Mouse (Mus musculus) embryonic facial prominence, embryonic 14.5 days (tissue): ENCODE data around the gene Sorbs1. TPM values are rescaled to one million over a fixed set of nuclear protein-coding genes. Genes with fewer than 3 reads are reported as not detected.
A peak's percentile ranks its signal among the peaks of the same experiment; 100 is the strongest.

ENCODE experiments used
- ATAC-seq: fragments of 200-750 bp; cut with Nextera tagmentation; 2 replicates; pipeline ENCODE4 v1.8.0; 2017; ENCODE audit warnings: low read depth, moderate number of reproducible peaks, moderate TSS enrichment
- DNase-seq: peaks from one replicate; pipeline ENCODE4 v3.0.0-alpha.2; 2015; ENCODE audit warnings: low spot score
- H3K27ac ChIP-seq: fragments of 300-500 bp; sonication (generic); replicated peaks from 2 replicates; pipeline ENCODE4 v1.5.1; 2014; ENCODE audit warnings: low read depth, mild to moderate bottlenecking, low read length, moderate library complexity
- H3K27me3 ChIP-seq: fragments of 300-500 bp; sonication (generic); replicated peaks from 2 replicates; pipeline ENCODE4 v1.6.1; 2014; ENCODE audit warnings: low read length; ENCODE audit not compliant: control insufficient read depth, insufficient read depth
- H3K36me3 ChIP-seq: fragments of 300-500 bp; sonication (generic); 2 replicates; pipeline ENCODE4 v1.6.1; 2014; ENCODE audit warnings: low read length, mixed read lengths; ENCODE audit not compliant: control insufficient read depth, insufficient read depth
- H3K4me1 ChIP-seq: fragments of 300-500 bp; sonication (generic); 2 replicates; pipeline ENCODE4 v1.6.1; 2014; ENCODE audit warnings: antibody characterized with exemption, low read length; ENCODE audit not compliant: control insufficient read depth, insufficient read depth
- H3K4me2 ChIP-seq: fragments of 300-500 bp; sonication (generic); 2 replicates; pipeline ENCODE4 v1.6.1; 2014; ENCODE audit warnings: low read depth, mild to moderate bottlenecking, low read length, moderate library complexity, mixed read lengths
- H3K4me3 ChIP-seq: fragments of 300-500 bp; sonication (generic); 2 replicates; pipeline ENCODE4 v1.5.1; 2014; ENCODE audit warnings: low read depth, mild to moderate bottlenecking, low read length
- H3K9ac ChIP-seq: fragments of 300-500 bp; sonication (generic); 2 replicates; pipeline ENCODE4 v1.6.1; 2014; ENCODE audit warnings: low read depth, mild to moderate bottlenecking, low read length, moderate library complexity, mixed read lengths
- H3K9me3 ChIP-seq: fragments of 300-500 bp; sonication (generic); 2 replicates; pipeline ENCODE4 v1.6.1; 2016; ENCODE audit warnings: low read length; ENCODE audit not compliant: control insufficient read depth
- WGBS: fragments of 180-500 bp; shearing (Covaris S2); extraction: QIAGEN DNeasy Blood & Tissue Kit; methylation state at CpG from one replicate; pipeline ENCODE4 v1.1.7; 2014; 5-methylcytosine and 5-hydroxymethylcytosine counted together
- polyA plus RNA-seq: library from polyadenylated mRNA; unstranded; fragments of >200 nt; fragmentation: Nextera tagmentation; extraction: Ambion mirVana; gene quantifications from 2 replicates; pipeline ENCODE4 v1.2.1, GENCODE M21; 2014

Gene Sorbs1
- polyA plus RNA-seq, 1 experiment from 2014 or later: 54.1 TPM

GRCm38 (mm10) chr19:40290099-40290724 is 223.4 kb downstream of the Sorbs1 start:
- ATAC-seq (peak; percentile 33; the same call in 1 of the 2 replicates), DNase-seq (peak; percentile 63)
- Histone ChIP-seq H3K9ac (no peak overlapping the region), H3K27ac (no peak overlapping the region), H3K4me1 (no peaks in the 10 kb centered on the region), H3K27me3 (no peaks in the 10 kb centered on the region), H3K36me3 (no peaks in the 10 kb centered on the region), H3K4me3 (no peak overlapping the region), H3K4me2 (no peak overlapping the region), H3K9me3 (no peaks in the 10 kb centered on the region)
- WGBS: 65% methylated on average over 6 of the region's 6 CpGs

GRCm38 (mm10) chr19:40288415-40288814 is 225.2 kb downstream of the Sorbs1 start:
- Histone ChIP-seq H3K9me3 (no peaks in the 10 kb centered on the region), H3K9ac (no peak overlapping the region), H3K36me3 (no peaks in the 10 kb centered on the region), H3K27ac (no peak overlapping the region), H3K4me1 (no peaks in the 10 kb centered on the region), H3K4me2 (no peak overlapping the region), H3K4me3 (no peak overlapping the region), H3K27me3 (no peaks in the 10 kb centered on the region)
- WGBS: 83% methylated on average over 9 of the region's 9 CpGs
- DNase-seq (no peak), ATAC-seq (no peak)

GRCm38 (mm10) chr19:40284704-40285103 is 228.9 kb downstream of the Sorbs1 start:
- Histone ChIP-seq H3K4me2 (no peak overlapping the region), H3K36me3 (no peaks in the 10 kb centered on the region), H3K4me3 (no peak overlapping the region), H3K9me3 (peaks cover 8% of the 10 kb centered on the region; the same call in 1 of the 2 replicates), H3K4me1 (no peaks in the 10 kb centered on the region), H3K9ac (no peak overlapping the region), H3K27ac (no peak overlapping the region), H3K27me3 (no peaks in the 10 kb centered on the region)
- DNase-seq (no peak), ATAC-seq (no peak)
- 85% methylated on average over 2 of the region's 2 CpGs for WGBS

GRCm38 (mm10) chr19:40283415-40283814 is 230.2 kb downstream of the Sorbs1 start:
- whole genome bisulfite sequencing: 46% methylated on average over 2 of the region's 2 CpGs
- Histone ChIP-seq H3K27me3 (no peaks in the 10 kb centered on the region), H3K4me3 (no peak overlapping the region), H3K27ac (no peak overlapping the region), H3K4me1 (no peaks in the 10 kb centered on the region), H3K9ac (no peak overlapping the region), H3K4me2 (no peak overlapping the region), H3K36me3 (no peaks in the 10 kb centered on the region), H3K9me3 (peaks cover 8% of the 10 kb centered on the region; the same call in 1 of the 2 replicates)
- ATAC-seq (no peak), DNase-seq (no peak)

- WGBS: 71% methylated on average over 8 of the region's 8 CpGs
- no peak overlapping the region for H3K4me3 ChIP-seq
- H3K27me3 ChIP-seq: no peaks in the 10 kb centered on the region
- no peaks in the 10 kb centered on the region for H3K4me1 ChIP-seq
- no peaks in the 10 kb centered on the region for H3K36me3 ChIP-seq
- peaks cover 8% of the 10 kb centered on the region; the same call in 1 of the 2 replicates for H3K9me3 ChIP-seq
- no peak overlapping the region for H3K4me2 ChIP-seq
- no peak overlapping the region for H3K27ac ChIP-seq
- DNase-seq (no peak), ATAC-seq (no peak)
- H3K9ac ChIP-seq: no peak overlapping the region
Observed at GRCm38 (mm10) chr19:40278372-40279023, 235.1 kb downstream of the Sorbs1 start.

- Histone ChIP-seq H3K36me3 (no peaks in the 10 kb centered on the region), H3K4me3 (no peak overlapping the region), H3K9me3 (peaks cover 8% of the 10 kb centered on the region; the same call in 1 of the 2 replicates), H3K4me2 (no peak overlapping the region), H3K4me1 (no peaks in the 10 kb centered on the region), H3K27ac (no peak overlapping the region), H3K27me3 (no peaks in the 10 kb centered on the region), H3K9ac (no peak overlapping the region)
- ATAC-seq: no peak
- no peak for DNase-seq
- 92% methylated on average over 8 of the region's 8 CpGs for WGBS
Observed at GRCm38 (mm10) chr19:40277494-40277893, 236.1 kb downstream of the Sorbs1 start.

GRCm38 (mm10) chr19:40275401-40276188 is 238.0 kb downstream of the Sorbs1 start:
- H3K27ac ChIP-seq: no peak overlapping the region
- no peaks in the 10 kb centered on the region for H3K36me3 ChIP-seq
- peaks cover under 1% of the 10 kb centered on the region; the same call in 1 of the 2 replicates for H3K4me1 ChIP-seq
- peaks cover 16% of the 10 kb centered on the region; the same call in 1 of the 2 replicates for H3K27me3 ChIP-seq
- H3K4me3 ChIP-seq: no peak overlapping the region
- no peak overlapping the region for H3K4me2 ChIP-seq
- WGBS: 80% methylated on average over 14 of the region's 14 CpGs
- no peaks in the 10 kb centered on the region for H3K9me3 ChIP-seq
- no peak overlapping the region for H3K9ac ChIP-seq
- no peak for ATAC-seq
- no peak for DNase-seq

GRCm38 (mm10) chr19:40272674-40273073 is 240.9 kb downstream of the Sorbs1 start:
- 49% methylated on average over 13 of the region's 13 CpGs for WGBS
- Histone ChIP-seq H3K9me3 (no peaks in the 10 kb centered on the region), H3K4me2 (no peak overlapping the region), H3K4me3 (no peak overlapping the region), H3K36me3 (no peaks in the 10 kb centered on the region), H3K9ac (no peak overlapping the region), H3K4me1 (peaks cover 5% of the 10 kb centered on the region), H3K27ac (no peak overlapping the region), H3K27me3 (peaks cover 31% of the 10 kb centered on the region)
- ATAC-seq (no peak), DNase-seq (no peak)
